Mouse (Mus musculus) myocyte (in vitro differentiated cells): Measurements from ENCODE around the gene Mgat2.
A peak's percentile ranks its signal among the peaks of the same experiment; 100 is the strongest.

Source experiments
- CEBPB ChIP-seq: IDR thresholded peaks from 2 replicates; pipeline ENCODE4 v1.6.1; 2011; ENCODE audit warnings: mild to moderate bottlenecking, moderate library complexity; ENCODE audit not compliant: poor library complexity, insufficient read depth, severe bottlenecking
- E2F4 ChIP-seq: IDR thresholded peaks from one replicate; pipeline ENCODE4 v1.6.1; 2011; ENCODE audit warnings: mild to moderate bottlenecking, control low read depth, moderate library complexity; ENCODE audit not compliant: insufficient read depth
- MAX ChIP-seq: IDR thresholded peaks from one replicate; pipeline ENCODE4 v1.6.1; 2011; ENCODE audit warnings: low read depth, mild to moderate bottlenecking, control low read depth
- MYOD1 ChIP-seq, 3 experiments: IDR thresholded peaks; one replicate each; pipeline ENCODE4 v1.6.1; 2011; ENCODE audit warnings: control low read depth in 2 of 3, low read depth in 2 of 3, mild to moderate bottlenecking in 2 of 3, moderate library complexity in 1 of 3; ENCODE audit not compliant: insufficient read length in 2 of 3, control insufficient read depth in 1 of 3
- MYOG ChIP-seq, 3 experiments: IDR thresholded peaks; one replicate each; pipeline ENCODE4 v1.6.1; 2011; ENCODE audit warnings: control low read depth in 2 of 3, low read depth in 2 of 3, mild to moderate bottlenecking in 2 of 3; ENCODE audit not compliant: insufficient read length in 2 of 3, control insufficient read depth in 1 of 3, insufficient read depth in 1 of 3
- POLR2A ChIP-seq: IDR thresholded peaks from one replicate; pipeline ENCODE4 v1.6.1; 2011; ENCODE audit warnings: low read depth, mild to moderate bottlenecking, control low read depth, moderate library complexity; ENCODE audit not compliant: insufficient read length
- POLR2AphosphoS2 ChIP-seq: IDR thresholded peaks from one replicate; pipeline ENCODE4 v1.6.1; 2011; ENCODE audit warnings: low read depth, control low read depth; ENCODE audit not compliant: insufficient read length
- REST ChIP-seq: IDR thresholded peaks from one replicate; pipeline ENCODE4 v1.6.1; 2011; ENCODE audit warnings: mild to moderate bottlenecking, control low read depth, moderate library complexity; ENCODE audit not compliant: insufficient read depth, insufficient read length
- SRF ChIP-seq: IDR thresholded peaks from one replicate; pipeline ENCODE4 v1.6.1; 2011; ENCODE audit warnings: low read depth; ENCODE audit not compliant: control insufficient read depth, insufficient read length
- TCF12 ChIP-seq: IDR thresholded peaks from one replicate; pipeline ENCODE4 v1.6.1; 2011; ENCODE audit warnings: mild to moderate bottlenecking, control low read depth; ENCODE audit not compliant: poor library complexity, insufficient read depth, severe bottlenecking
- TCF3 ChIP-seq: IDR thresholded peaks from one replicate; pipeline ENCODE4 v1.6.1; 2011; ENCODE audit warnings: low read depth, control low read depth; ENCODE audit not compliant: insufficient read length
- USF1 ChIP-seq: IDR thresholded peaks from one replicate; pipeline ENCODE4 v1.6.1; 2011; ENCODE audit warnings: low read depth, mild to moderate bottlenecking, control low read depth, moderate library complexity

DNA sequence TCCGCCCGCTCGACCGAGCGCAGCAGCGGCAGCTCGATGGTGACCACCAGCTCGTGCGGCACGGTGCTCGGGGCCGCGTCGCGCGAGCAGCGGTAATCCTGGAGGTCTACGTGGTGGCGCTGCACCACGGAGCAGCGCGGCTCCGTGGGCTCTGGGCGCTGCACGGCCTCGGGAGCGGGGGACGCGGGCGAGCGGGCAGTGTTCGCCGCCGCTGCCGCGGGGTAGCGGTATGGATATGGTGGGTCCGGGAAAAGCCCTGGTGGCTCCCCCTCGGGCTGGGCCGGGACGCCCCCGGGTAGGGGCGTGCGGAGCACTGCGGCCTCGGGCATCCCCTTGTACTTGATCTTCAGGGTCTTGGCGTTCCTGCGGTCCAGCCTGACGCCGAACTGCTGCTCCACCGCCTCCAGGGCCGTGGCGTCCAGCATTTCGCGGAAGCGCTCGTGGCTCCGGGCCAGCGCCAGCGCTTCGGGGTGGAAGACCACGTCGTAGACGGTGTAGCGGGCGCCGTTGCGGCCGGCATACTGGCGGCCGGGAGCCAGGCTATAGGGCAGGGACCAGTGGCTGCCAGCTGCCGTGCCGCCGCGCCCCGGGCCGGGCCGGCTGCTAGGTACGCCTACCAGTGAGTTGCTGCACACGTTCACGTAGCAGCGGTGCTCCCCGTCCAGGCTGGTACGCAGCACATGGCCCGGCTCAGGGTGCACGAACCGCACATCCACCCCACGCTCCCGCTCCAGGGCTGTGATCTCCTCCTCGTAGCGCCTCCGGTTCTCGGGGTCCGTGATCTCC is 13.6 kb downstream of the Mgat2 start:
- TF ChIP-seq POLR2A (peak; percentile 45), E2F4 (no peak), USF1 (no peak), REST (no peak), TCF12 (no peak), MYOG (IDR thresholded peaks at IDR 0.05; ENCODE audit: control insufficient read depth in 1 of 3, insufficient read depth in 1 of 3, insufficient read length in 2 of 3, low read depth in 2 of 3) (peak in 1 of 3 experiments; percentile 47), MYOD1 (IDR thresholded peaks at IDR 0.05; ENCODE audit: control insufficient read depth in 1 of 3, insufficient read length in 2 of 3, low read depth in 2 of 3) (peak in 1 of 3 experiments; percentile 68), POLR2AphosphoS2 (no peak), CEBPB (no peak), MAX (no peak), SRF (no peak), TCF3 (no peak)
